Mouse (Mus musculus): ENCODE measurements at regions not wholly inside any gene's neighbourhood (a gene's known extent, or its start where the extent isn't known, plus 50 kb on each side); places are given as distances from the start of the nearest gene placed in this dataset.

- no peak for DNase-seq
Measured at GRCm38 (mm10) chr1:105116231-105116630, 240.3 kb downstream of the Rnf152 start.

GRCm38 (mm10) chr1:105115391-105115790 is 241.1 kb downstream of the Rnf152 start:
- DNase-seq: no peak

GRCm38 (mm10) chr1:105114835-105115234 is 241.7 kb downstream of the Rnf152 start:
- no peak for DNase-seq

GRCm38 (mm10) chr1:105112762-105113525 is 243.6 kb downstream of the Rnf152 start:
- no peak for DNase-seq

GRCm38 (mm10) chr1:105111236-105111635 is 245.3 kb downstream of the Rnf152 start:
- peak; percentile 16 to 32 for DNase-seq

GRCm38 (mm10) chr1:105110581-105111210 is 245.8 kb downstream of the Rnf152 start:
- no peak for DNase-seq

- no peak for DNase-seq
Measured at GRCm38 (mm10) chr1:105107836-105108235, 248.7 kb downstream of the Rnf152 start.

GRCm38 (mm10) chr1:105107257-105107656 is 249.3 kb downstream of the Rnf152 start:
- DNase-seq: no peak

- no peak for DNase-seq
Measured at GRCm38 (mm10) chr1:105105211-105105610, 251.3 kb downstream of the Rnf152 start.

GRCm38 (mm10) chr1:105095091-105095490 is 261.4 kb downstream of the Rnf152 start:
- DNase-seq: no peak

- DNase-seq: no peak
Measured at GRCm38 (mm10) chr1:105094500-105094899, 262.0 kb downstream of the Rnf152 start.

- no peak for DNase-seq
Measured at GRCm38 (mm10) chr1:105093875-105094274, 262.6 kb downstream of the Rnf152 start.

- no peak for DNase-seq
Measured at GRCm38 (mm10) chr1:105093012-105093411, 263.5 kb downstream of the Rnf152 start.

- DNase-seq: peak; percentile 59 to 66
Measured at GRCm38 (mm10) chr1:105092309-105092904, 264.1 kb downstream of the Rnf152 start.

GRCm38 (mm10) chr1:105088765-105089520 is 267.6 kb downstream of the Rnf152 start:
- DNase-seq: no peak

- DNase-seq: no peak
Measured at GRCm38 (mm10) chr1:105087623-105088022, 268.9 kb downstream of the Rnf152 start.

- DNase-seq: peak; percentile 26 to 35
Measured at GRCm38 (mm10) chr1:105084556-105084955, 272.0 kb downstream of the Rnf152 start.

- no peak for DNase-seq
Measured at GRCm38 (mm10) chr1:105083551-105084103, 272.9 kb downstream of the Rnf152 start.

- DNase-seq: no peak
Measured at GRCm38 (mm10) chr1:105082823-105083550, 273.5 kb downstream of the Rnf152 start.

- DNase-seq: no peak
Measured at GRCm38 (mm10) chr1:105081942-105082341, 274.6 kb downstream of the Rnf152 start.

GRCm38 (mm10) chr1:105079437-105079836 is 277.1 kb downstream of the Rnf152 start:
- no peak for DNase-seq

GRCm38 (mm10) chr1:105075728-105076127 is 280.8 kb downstream of the Rnf152 start:
- DNase-seq: no peak

Data from cerebellum, postnatal 10 days (tissue).